Mouse (Mus musculus) embryonic facial prominence, embryonic 11.5 days (tissue): ENCODE measurements at regions not wholly inside any gene's neighbourhood (a gene's known extent, or its start where the extent isn't known, plus 50 kb on each side); places are given as distances from the start of the nearest gene placed in this dataset.

Source experiments
- ATAC-seq: fragments of 200-750 bp; cut with Nextera tagmentation; replicated peaks from 2 replicates; pipeline ENCODE4 v1.8.0; 2017; ENCODE audit warnings: low read depth; ENCODE audit not compliant: insufficient number of reproducible peaks, low FRiP score, low TSS enrichment
- DNase-seq: peaks from one replicate; pipeline ENCODE4 v3.0.0-alpha.2; 2015; ENCODE audit warnings: low spot score
- H3K27ac ChIP-seq: fragments of 300-500 bp; sonication (generic); replicated peaks from 2 replicates; pipeline ENCODE4 v1.5.1; 2014; ENCODE audit warnings: mild to moderate bottlenecking, low read depth, low read length, control low read depth
- H3K27me3 ChIP-seq: fragments of 300-500 bp; sonication (generic); 2 replicates; pipeline ENCODE4 v1.6.1; 2014; ENCODE audit warnings: mild to moderate bottlenecking, low read length, moderate library complexity, mixed read lengths; ENCODE audit not compliant: control insufficient read depth, insufficient read depth
- H3K36me3 ChIP-seq: fragments of 300-500 bp; sonication (generic); replicated peaks from 2 replicates; pipeline ENCODE4 v1.6.1; 2014; ENCODE audit warnings: low read depth, mild to moderate bottlenecking, low read length, moderate library complexity, mixed read lengths; ENCODE audit not compliant: control insufficient read depth, insufficient read depth
- H3K4me1 ChIP-seq: fragments of 300-500 bp; sonication (generic); 2 replicates; pipeline ENCODE4 v1.6.1; 2014; ENCODE audit warnings: low read length, mixed read lengths; ENCODE audit not compliant: control insufficient read depth, insufficient read depth
- H3K4me2 ChIP-seq: fragments of 300-500 bp; sonication (generic); 2 replicates; pipeline ENCODE4 v1.6.1; 2014; ENCODE audit warnings: low read depth, mild to moderate bottlenecking, control low read depth, low read length, moderate library complexity
- H3K4me3 ChIP-seq: fragments of 300-500 bp; sonication (generic); 2 replicates; pipeline ENCODE4 v1.5.1; 2014; ENCODE audit warnings: low read depth, low read length, control low read depth
- H3K9ac ChIP-seq: fragments of 300-500 bp; sonication (generic); replicated peaks from 2 replicates; pipeline ENCODE4 v1.6.1; 2014; ENCODE audit warnings: mild to moderate bottlenecking, control low read depth, low read length
- H3K9me3 ChIP-seq: fragments of 300-500 bp; sonication (generic); replicated peaks from 2 replicates; pipeline ENCODE4 v1.6.1; 2016; ENCODE audit warnings: mild to moderate bottlenecking, low read length, inconsistent platforms, mixed read lengths; ENCODE audit not compliant: control insufficient read depth
- WGBS: fragments of 180-500 bp; shearing (Covaris S2); extraction: QIAGEN DNeasy Blood & Tissue Kit; methylation state at CpG from one replicate; pipeline ENCODE4 v1.1.7; 2014; 5-methylcytosine and 5-hydroxymethylcytosine counted together

- no peak; the same call in 1 of the 2 replicates for ATAC-seq
- no peaks in the 10 kb centered on the region for H3K4me1 ChIP-seq
- peak; percentile 44 for DNase-seq
- no peaks in the 10 kb centered on the region for H3K36me3 ChIP-seq
- H3K4me2 ChIP-seq: no peak overlapping the region
- no peak overlapping the region for H3K4me3 ChIP-seq
- H3K9ac ChIP-seq: no peak overlapping the region
- WGBS: 31% methylated on average over 4 of the region's 4 CpGs
- no peaks in the 10 kb centered on the region for H3K9me3 ChIP-seq
- no peaks in the 10 kb centered on the region for H3K27me3 ChIP-seq
- no peak overlapping the region for H3K27ac ChIP-seq
Measured at GRCm38 (mm10) chr1:22118266-22118772, 156.6 kb upstream of the Kcnq5 start.

- Histone ChIP-seq H3K9ac (no peak overlapping the region), H3K36me3 (no peaks in the 10 kb centered on the region), H3K27me3 (no peaks in the 10 kb centered on the region), H3K4me3 (no peak overlapping the region), H3K9me3 (no peaks in the 10 kb centered on the region), H3K4me1 (no peaks in the 10 kb centered on the region), H3K27ac (no peak overlapping the region), H3K4me2 (no peak overlapping the region)
- ATAC-seq (no peak), DNase-seq (no peak)
- WGBS: 76% methylated on average over 1 of the region's 1 CpGs
Measured at GRCm38 (mm10) chr1:22116466-22116865, 154.7 kb upstream of the Kcnq5 start.

GRCm38 (mm10) chr1:22105496-22105895 is 143.8 kb upstream of the Kcnq5 start:
- H3K4me2 ChIP-seq: no peak overlapping the region
- DNase-seq (peak; percentile 3), ATAC-seq (no peak)
- H3K9ac ChIP-seq: no peak overlapping the region
- 45% methylated on average over 3 of the region's 3 CpGs for WGBS
- H3K27ac ChIP-seq: no peak overlapping the region
- H3K27me3 ChIP-seq: no peaks in the 10 kb centered on the region
- H3K36me3 ChIP-seq: no peaks in the 10 kb centered on the region
- no peak overlapping the region for H3K4me3 ChIP-seq
- H3K4me1 ChIP-seq: no peaks in the 10 kb centered on the region
- H3K9me3 ChIP-seq: no peaks in the 10 kb centered on the region

GRCm38 (mm10) chr1:22071405-22072117 is 109.8 kb upstream of the Kcnq5 start:
- ATAC-seq (no peak), DNase-seq (no peak)
- no peaks in the 10 kb centered on the region for H3K36me3 ChIP-seq
- no peaks in the 10 kb centered on the region for H3K27me3 ChIP-seq
- H3K9me3 ChIP-seq: no peaks in the 10 kb centered on the region
- H3K27ac ChIP-seq: no peak overlapping the region
- H3K9ac ChIP-seq: no peak overlapping the region
- no peak overlapping the region for H3K4me2 ChIP-seq
- H3K4me1 ChIP-seq: no peaks in the 10 kb centered on the region
- 91% methylated on average over 4 of the region's 4 CpGs for WGBS
- H3K4me3 ChIP-seq: no peak overlapping the region

GRCm38 (mm10) chr1:22070028-22070427 is 108.3 kb upstream of the Kcnq5 start:
- no peak for DNase-seq
- Histone ChIP-seq H3K4me1 (no peaks in the 10 kb centered on the region), H3K9me3 (no peaks in the 10 kb centered on the region), H3K27me3 (no peaks in the 10 kb centered on the region), H3K4me3 (no peak overlapping the region), H3K36me3 (no peaks in the 10 kb centered on the region), H3K9ac (no peak overlapping the region), H3K4me2 (no peak overlapping the region), H3K27ac (no peak overlapping the region)
- 79% methylated on average over 5 of the region's 5 CpGs for WGBS
- ATAC-seq: no peak
